Mouse (Mus musculus): ENCODE results near the gene Ccdc85b.

Gene Ccdc85b

DNA sequence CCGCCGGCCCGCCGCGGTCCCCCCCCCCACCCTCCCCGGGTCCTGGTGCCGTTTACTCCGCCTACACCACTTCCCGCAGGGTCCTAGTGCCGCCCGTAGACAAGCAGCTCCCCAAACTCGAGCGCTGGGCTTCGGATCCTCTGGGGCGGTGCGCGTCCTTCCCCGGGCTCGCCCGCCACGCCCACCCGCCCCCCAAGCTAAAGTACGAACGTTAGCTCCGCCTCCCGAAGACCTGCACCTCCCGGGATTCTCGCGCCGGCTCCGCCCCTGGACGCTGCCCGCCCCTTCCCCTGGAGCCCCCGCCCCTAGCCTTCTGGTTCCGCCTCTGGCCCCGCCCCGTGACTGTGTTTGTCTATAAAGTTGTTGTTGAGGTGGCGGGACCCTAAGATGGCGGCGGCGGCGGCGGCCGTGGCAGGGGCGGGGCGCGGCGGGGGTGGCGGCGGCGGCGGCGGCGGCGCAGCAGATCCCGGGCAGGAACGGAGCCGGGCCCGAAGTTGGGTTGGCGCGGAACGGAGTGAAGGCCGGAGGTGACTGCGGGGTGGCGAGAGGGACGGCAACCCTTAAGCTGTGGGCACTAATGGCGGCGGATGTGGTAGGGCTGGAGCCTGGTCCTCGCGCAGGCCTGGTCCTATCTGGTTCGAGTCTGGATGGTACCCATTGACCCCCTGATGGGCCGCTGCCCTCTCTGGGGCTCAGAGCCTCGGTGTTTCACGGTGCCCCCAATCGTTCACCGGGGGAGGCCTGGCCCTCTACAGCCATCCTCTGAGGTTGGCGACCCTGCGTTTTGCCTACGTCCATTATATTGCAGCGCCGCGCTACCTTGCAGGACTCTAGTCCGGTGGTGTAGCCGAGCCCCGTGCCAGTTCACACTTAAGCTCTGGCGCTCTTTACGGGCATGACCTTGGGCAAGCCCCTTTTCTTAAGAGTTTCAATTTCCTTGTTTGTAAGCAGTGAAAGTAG is 32.6 kb downstream of the Ccdc85b start, which contains the start of the genes Drap1 and AI837181:
Gene Drap1, minus strand, starts transcription at position 198 of the 960 bp plus-strand sequence.
Gene AI837181, plus strand, starts transcription at position 363 of the 960 bp plus-strand sequence.
- peak; percentile 97 for DNase-seq (ENCODE audit: low spot score)

- DNase-seq (ENCODE audit: low spot score), result peak; percentile 88
Observed at GRCm38 (mm10) chr19:5424092-5424781, 33.5 kb downstream of the Ccdc85b start.

- DNase-seq (ENCODE audit: low spot score), result no peak
Observed at GRCm38 (mm10) chr19:5423561-5423960, 34.1 kb downstream of the Ccdc85b start.

GRCm38 (mm10) chr19:5422895-5423443 is 34.7 kb downstream of the Ccdc85b start:
- DNase-seq (ENCODE audit: low spot score), result no peak

DNA sequence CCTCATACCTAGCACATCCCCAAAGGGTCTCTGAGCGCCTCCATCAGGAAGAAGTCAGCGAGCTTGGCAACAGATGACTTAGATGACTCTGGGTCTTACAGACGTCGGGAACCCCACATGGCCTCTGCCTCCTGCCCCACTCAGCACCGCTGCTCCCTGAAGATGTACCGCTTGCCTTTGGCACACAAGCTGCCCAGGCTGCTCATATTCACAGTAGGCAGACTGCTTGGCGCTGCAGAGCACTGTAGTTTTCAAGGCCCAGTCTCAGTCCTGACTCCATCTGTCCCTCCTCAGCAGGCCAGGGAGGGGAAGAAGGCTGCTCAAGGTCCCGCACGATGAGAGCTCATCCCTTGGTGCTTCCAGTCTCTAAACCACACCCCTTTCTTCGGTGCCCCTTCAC is 35.4 kb downstream of the Ccdc85b start:
- DNase-seq (ENCODE audit: low spot score), result no peak

DNA sequence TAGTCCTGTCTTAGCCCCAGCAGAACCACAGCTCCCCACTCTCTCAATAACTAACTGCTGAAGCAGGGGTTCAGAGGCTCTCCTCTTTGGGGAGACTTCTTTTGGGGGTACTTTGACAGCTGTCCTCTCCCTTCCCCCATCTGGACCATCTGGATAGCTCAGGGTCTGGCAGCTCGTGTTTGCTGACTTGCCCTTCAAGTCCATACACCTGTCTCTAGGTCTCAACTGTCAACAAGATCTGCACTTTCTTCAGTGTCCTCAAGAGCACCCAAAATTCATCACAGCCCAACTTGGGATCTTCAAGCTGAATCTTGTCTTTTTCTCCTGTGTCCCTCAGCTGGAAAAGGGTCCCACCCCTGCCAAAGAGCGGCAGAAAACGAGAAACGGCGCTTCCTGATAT is 35.9 kb downstream of the Ccdc85b start:
- DNase-seq (ENCODE audit: low spot score), result no peak

- DNase-seq (ENCODE audit: low spot score), result no peak
Observed at GRCm38 (mm10) chr19:5420579-5420978, 37.1 kb downstream of the Ccdc85b start.

- no peak for DNase-seq (ENCODE audit: low spot score)
Observed at GRCm38 (mm10) chr19:5419630-5420029, 38.1 kb downstream of the Ccdc85b start.

DNA sequence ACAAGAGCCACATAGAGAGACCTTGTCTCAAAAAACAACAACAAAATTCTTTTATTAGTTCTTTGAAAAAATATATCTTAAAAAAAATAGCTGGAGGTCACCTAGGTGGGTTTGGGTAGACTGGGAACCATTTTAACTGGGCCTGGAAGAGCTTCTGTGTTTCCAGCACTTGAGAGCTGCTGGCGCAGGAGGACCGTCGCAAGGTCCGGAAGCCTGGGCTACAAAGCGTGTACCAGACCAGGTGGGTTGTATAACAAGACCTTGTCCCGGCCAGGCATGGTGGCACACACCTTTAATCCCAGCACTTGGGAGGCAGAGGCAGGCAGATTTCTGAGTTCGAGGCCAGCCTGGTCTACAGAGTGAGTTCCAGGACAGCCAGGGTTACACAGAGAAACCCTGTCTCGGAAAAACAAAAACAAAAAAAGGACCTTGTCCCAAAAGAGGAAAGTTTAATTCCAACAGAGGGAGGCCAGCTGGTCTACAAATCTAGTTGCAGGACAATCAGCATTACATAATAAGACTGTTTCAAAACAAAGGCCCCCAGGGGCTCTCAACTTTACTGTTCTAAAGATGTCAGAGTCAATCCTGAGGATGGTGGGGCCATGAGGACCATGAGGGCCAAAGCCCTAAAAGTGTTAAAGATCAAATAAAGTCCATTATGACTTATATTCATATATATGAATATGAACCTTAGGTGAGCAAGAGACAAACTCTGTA is 38.8 kb downstream of the Ccdc85b start:
- DNase-seq (ENCODE audit: low spot score), result no peak

- no peak for DNase-seq (ENCODE audit: low spot score)
Observed at GRCm38 (mm10) chr19:5414534-5414957, 43.1 kb downstream of the Ccdc85b start.

DNA sequence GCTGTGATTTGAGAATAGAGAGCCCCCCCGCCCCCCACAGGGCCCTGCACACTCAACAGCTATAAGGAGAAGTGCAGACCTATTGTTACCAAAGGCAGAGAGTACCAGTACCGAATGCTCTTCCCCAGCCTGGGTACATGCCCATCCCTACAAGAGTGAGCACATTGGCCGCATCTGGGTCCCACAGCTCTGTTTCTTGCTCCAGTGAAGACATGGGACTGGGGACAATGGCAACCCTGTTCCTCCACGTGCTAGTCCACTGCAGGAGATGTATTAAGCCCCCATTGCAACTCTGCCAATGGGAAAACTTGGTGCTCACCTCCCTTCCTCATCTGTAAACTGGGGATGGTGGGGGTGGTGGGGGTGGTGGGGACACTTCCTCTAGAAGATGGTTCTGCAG is 43.9 kb downstream of the Ccdc85b start:
- no peak for DNase-seq (ENCODE audit: low spot score)

GRCm38 (mm10) chr19:5411961-5412360 is 45.7 kb downstream of the Ccdc85b start:
- DNase-seq (ENCODE audit: low spot score), result no peak

- DNase-seq (ENCODE audit: low spot score), result no peak
Observed at GRCm38 (mm10) chr19:5410641-5411040, 47.1 kb downstream of the Ccdc85b start.

DNA sequence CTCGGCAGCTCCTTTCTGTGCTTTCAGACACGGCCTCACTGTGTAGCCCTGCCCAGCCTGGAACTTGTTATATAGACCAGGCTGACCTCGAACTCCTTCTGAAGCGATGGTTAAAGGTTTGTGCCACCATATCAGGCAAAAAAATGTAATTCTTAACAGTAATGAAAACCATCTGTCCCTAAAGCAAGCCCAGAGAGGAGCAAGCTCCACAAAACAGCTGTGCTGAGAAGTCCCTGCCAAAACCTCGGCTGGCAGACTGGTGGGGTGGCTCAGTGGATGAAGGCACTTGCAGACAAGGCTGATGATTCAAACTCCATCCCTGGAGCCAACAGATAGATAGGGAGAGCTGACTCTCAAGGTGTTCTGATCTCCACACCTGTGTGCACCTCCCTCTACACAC is 48.6 kb downstream of the Ccdc85b start:
- DNase-seq (ENCODE audit: low spot score), result no peak

DNA sequence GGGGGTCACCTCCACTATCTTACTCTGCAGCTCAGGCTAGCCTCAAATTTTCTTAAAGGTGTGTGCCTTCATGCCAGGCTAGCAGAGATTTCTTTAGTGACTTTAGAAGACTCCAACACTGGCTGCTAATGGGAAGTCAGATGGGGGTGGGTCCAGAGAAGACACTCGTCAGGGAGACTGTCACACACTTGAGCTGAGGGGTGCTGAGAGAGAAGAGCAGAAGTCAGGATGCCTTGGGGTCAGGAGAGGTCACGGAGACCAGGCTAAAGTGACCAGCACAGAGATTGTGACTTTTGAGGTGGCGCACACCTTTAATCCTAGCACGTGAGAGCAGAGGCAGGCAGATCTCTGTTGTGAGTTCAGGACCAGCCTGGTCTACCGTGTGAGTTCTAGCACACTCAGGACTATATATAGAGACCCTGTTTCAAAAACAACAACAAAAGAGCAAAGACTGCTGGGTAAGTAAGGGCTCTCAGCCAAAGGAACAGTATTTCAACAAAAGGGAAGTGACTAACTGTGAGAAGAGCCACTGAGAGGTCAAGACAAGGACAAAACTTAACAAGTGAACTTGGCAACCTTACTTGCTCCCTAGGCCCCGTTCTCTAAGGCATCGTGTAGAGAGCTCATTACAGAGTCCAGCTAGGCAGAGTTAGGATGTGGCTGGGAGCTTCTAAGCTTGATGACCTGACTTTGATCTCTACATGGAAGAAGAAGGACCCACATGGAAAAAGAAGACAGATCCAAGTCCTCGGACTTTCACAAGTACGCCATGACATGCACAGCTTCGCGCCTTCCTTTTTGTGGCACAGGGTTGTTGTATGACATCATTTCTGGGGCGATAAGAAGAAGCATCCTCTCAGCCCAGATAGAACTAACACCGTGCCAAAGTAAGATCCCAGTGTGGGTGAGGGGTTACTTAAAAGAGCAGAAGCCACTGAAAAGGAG is 49.4 kb downstream of the Ccdc85b start:
- DNase-seq (ENCODE audit: low spot score), result no peak

DNA sequence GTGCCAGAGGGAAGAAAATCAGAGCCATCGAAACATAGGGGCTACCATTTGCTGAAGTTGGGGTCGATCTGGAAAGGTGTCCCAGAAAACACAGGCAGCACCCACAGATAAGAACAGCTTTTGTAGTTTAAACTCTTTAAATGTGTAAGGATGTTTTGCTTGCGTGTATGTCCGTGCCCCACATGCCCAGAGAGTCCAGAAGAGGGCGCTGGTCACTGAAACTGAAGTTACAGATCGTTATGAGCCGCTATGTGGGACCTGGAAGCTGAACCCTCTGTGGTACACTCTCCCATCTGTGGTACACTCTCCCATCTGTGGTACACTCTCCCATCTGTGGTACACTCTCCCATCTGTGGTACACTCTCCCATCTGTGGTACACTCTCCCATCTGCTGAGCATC is 50.6 kb downstream of the Ccdc85b start:
- peak; percentile 42 for DNase-seq (ENCODE audit: low spot score)

- peak; percentile 62 for DNase-seq (ENCODE audit: low spot score)
Observed at GRCm38 (mm10) chr19:5406531-5407126, 51.1 kb downstream of the Ccdc85b start.

- no peak for DNase-seq (ENCODE audit: low spot score)
Observed at GRCm38 (mm10) chr19:5405924-5406323, 51.8 kb downstream of the Ccdc85b start.
